Mouse (Mus musculus) limb, embryonic 11.5 days (tissue): ENCODE measurements around the gene Rorb. TPM values are rescaled to one million over a fixed set of nuclear protein-coding genes. Genes with fewer than 3 reads are reported as not detected.
A peak's percentile ranks its signal among the peaks of the same experiment; 100 is the strongest.

ENCODE experiments used
- ATAC-seq: fragments of 200-750 bp; cut with Nextera tagmentation; 2 replicates; pipeline ENCODE4 v1.8.0; 2017; ENCODE audit warnings: low read depth; ENCODE audit not compliant: insufficient number of reproducible peaks, low FRiP score, low TSS enrichment
- DNase-seq: peaks from one replicate; pipeline ENCODE4 v3.0.0-alpha.2; 2015; ENCODE audit warnings: low spot score
- H3K27ac ChIP-seq: fragments of 300-500 bp; sonication (generic); replicated peaks from 2 replicates; pipeline ENCODE4 v1.5.1; 2014; ENCODE audit warnings: low read depth, mild to moderate bottlenecking, low read length
- H3K27me3 ChIP-seq: fragments of 300-500 bp; sonication (generic); 2 replicates; pipeline ENCODE4 v1.6.1; 2014; ENCODE audit warnings: mild to moderate bottlenecking, low read length, mixed read lengths; ENCODE audit not compliant: control insufficient read depth, insufficient read depth
- H3K36me3 ChIP-seq: fragments of 300-500 bp; sonication (generic); 2 replicates; pipeline ENCODE4 v1.6.1; 2014; ENCODE audit warnings: mild to moderate bottlenecking, low read length, moderate library complexity, mixed read lengths; ENCODE audit not compliant: control insufficient read depth, insufficient read depth
- H3K4me1 ChIP-seq: fragments of 300-500 bp; sonication (generic); 2 replicates; pipeline ENCODE4 v1.6.1; 2014; ENCODE audit warnings: low read length, mixed read lengths; ENCODE audit not compliant: control insufficient read depth, insufficient read depth
- H3K4me2 ChIP-seq: fragments of 300-500 bp; sonication (generic); 2 replicates; pipeline ENCODE4 v1.6.1; 2014; ENCODE audit warnings: low read depth, mild to moderate bottlenecking, moderate library complexity; ENCODE audit not compliant: severe bottlenecking
- H3K4me3 ChIP-seq: fragments of 300-500 bp; sonication (generic); 2 replicates; pipeline ENCODE4 v1.5.1; 2014; ENCODE audit warnings: low read depth, low read length
- H3K9ac ChIP-seq: fragments of 300-500 bp; sonication (generic); 2 replicates; pipeline ENCODE4 v1.6.1; 2014; ENCODE audit warnings: mild to moderate bottlenecking, low read length
- H3K9me3 ChIP-seq: fragments of 300-500 bp; sonication (generic); 2 replicates; pipeline ENCODE4 v1.6.1; 2016; ENCODE audit warnings: low read length; ENCODE audit not compliant: control insufficient read depth
- WGBS: fragments of 180-500 bp; shearing (Covaris S2); extraction: QIAGEN DNeasy Blood & Tissue Kit; methylation state at CpG from one replicate; pipeline ENCODE4 v1.1.7; 2014; 5-methylcytosine and 5-hydroxymethylcytosine counted together
- polyA plus RNA-seq: library from polyadenylated mRNA; unstranded; fragments of >200 nt; fragmentation: Nextera tagmentation; extraction: Ambion mirVana; gene quantifications from 2 replicates; pipeline ENCODE4 v1.2.1, GENCODE M21; 2014

Gene Rorb
- polyA plus RNA-seq, 1 experiment from 2014 or later, result 0.51 TPM

DNA sequence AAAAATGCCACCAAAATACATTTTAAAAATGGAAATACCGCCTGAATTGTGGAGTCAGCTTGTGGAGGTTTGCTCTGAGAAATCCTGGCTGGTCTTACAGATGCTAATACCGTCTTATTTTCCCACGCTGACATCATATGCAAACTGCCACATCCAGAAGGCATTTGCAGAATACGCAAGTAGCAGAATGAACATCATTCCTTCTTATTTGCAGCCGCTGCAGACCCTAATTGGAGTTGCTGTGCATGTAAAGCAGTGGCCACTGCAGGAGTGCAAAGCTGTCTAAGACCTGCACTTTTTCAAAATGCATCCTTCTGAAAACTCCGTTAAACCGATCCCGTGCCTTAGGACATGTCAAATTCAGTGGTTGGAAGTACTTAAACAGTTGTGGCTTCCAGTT, 52.8 kb downstream of the Rorb start:
- Histone ChIP-seq H3K27me3 (no peaks in the 10 kb centered on the region), H3K4me3 (no peak overlapping the region), H3K4me2 (no peak overlapping the region), H3K9ac (no peak overlapping the region), H3K27ac (no peak overlapping the region), H3K36me3 (no peaks in the 10 kb centered on the region), H3K9me3 (no peaks in the 10 kb centered on the region), H3K4me1 (no peaks in the 10 kb centered on the region)
- DNase-seq (no peak), ATAC-seq (no peak)
- 83% methylated on average over 8 of the region's 8 CpGs for WGBS

DNA sequence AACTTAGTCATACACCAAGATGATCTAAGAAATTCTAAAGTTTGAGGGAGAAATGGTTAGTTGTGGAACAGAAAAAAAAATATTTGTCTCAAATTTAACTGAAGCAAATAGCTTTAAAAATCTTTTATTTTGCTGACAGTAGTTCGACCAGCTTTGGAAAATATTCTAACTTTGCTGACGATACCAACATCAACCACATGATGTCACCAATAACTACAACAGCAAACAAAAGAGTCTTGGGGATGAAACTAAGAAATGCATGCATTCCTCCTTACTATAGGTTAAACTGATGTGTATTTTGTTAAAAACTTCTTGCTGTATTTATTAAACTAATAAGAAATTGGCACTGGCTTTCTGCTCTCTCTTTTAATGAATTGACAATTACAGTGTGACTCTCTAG, 67.9 kb downstream of the Rorb start:
- DNase-seq, result no peak
- ATAC-seq, result no peak
- WGBS, result 50% methylated on average over 2 of the region's 2 CpGs
- Histone ChIP-seq H3K9ac (no peak overlapping the region), H3K9me3 (no peaks in the 10 kb centered on the region), H3K27me3 (no peaks in the 10 kb centered on the region), H3K4me1 (no peaks in the 10 kb centered on the region), H3K4me3 (no peak overlapping the region), H3K27ac (no peak overlapping the region), H3K4me2 (no peak overlapping the region), H3K36me3 (no peaks in the 10 kb centered on the region)

DNA sequence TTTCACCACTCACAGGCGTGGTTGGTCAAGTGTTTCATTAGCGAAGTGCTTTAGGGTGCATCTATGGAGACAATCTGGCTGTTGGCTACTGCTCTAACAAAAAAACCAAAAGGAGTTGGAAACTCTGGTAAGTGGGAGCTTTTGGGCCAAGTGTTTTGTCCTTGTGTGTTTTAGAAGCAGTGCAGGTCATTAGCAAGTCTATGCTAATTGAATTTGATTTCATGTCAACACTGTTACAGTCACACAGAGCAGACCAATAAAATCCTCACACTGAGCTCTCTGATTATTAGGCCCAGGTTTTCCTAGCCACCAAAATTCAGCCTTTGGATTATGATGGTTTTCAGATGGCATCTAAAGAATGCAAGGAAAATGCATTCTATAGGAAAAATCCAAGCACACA, 70.2 kb downstream of the Rorb start:
- no peak overlapping the region for H3K9ac ChIP-seq
- ATAC-seq (no peak), DNase-seq (no peak)
- no peaks in the 10 kb centered on the region for H3K4me1 ChIP-seq
- H3K9me3 ChIP-seq, result no peaks in the 10 kb centered on the region
- H3K4me3 ChIP-seq, result no peak overlapping the region
- no peaks in the 10 kb centered on the region for H3K36me3 ChIP-seq
- H3K27me3 ChIP-seq, result no peaks in the 10 kb centered on the region
- 29% methylated on average over 2 of the region's 2 CpGs for WGBS
- no peak overlapping the region for H3K27ac ChIP-seq
- no peak overlapping the region for H3K4me2 ChIP-seq

DNA sequence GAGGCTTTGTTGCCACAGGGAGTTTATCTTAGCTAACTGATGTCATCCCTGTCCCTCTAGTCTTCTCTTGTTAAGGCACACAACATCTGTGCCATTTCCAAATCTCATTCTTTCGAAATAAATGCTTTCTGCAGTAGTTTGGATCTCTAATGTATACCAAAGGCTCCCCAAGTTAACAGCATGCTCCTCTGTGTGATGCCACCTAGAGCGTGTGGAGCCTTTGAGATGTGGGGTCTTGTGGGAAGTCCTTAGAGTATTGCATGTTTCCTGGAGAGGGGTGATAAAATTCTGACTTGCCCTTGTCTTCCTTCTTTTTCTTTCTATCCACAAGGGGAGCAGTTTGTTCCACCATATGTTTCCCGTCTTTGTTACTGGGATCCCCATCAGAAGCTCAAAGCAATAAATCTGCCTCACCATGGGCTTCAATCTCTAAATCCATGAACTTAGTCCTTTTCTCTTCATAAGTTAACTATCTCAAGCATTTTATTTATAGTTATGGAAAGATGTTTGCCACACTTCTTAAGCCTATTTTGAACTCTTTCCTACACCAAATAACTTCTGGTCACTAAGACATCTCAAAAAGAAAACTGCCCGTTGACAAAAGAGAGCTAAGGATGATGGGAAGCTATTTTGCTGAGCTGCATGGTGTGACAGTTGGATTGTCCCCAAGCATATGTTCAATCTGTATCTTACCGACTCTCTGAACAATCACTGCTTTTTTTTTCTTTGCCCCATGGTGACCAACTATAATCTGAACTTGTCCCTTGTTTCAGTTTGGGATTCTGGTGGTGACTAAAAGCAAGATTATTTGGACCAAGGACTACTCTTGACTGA, 76.3 kb downstream of the Rorb start:
- H3K4me3 ChIP-seq, result no peak overlapping the region
- WGBS, result 78% methylated on average over 5 of the region's 5 CpGs
- H3K27me3 ChIP-seq, result no peaks in the 10 kb centered on the region
- no peaks in the 10 kb centered on the region for H3K4me1 ChIP-seq
- H3K27ac ChIP-seq, result no peak overlapping the region
- H3K9me3 ChIP-seq, result no peaks in the 10 kb centered on the region
- no peak for DNase-seq
- no peak for ATAC-seq
- no peaks in the 10 kb centered on the region for H3K36me3 ChIP-seq
- H3K4me2 ChIP-seq, result no peak overlapping the region
- no peak overlapping the region for H3K9ac ChIP-seq

DNA sequence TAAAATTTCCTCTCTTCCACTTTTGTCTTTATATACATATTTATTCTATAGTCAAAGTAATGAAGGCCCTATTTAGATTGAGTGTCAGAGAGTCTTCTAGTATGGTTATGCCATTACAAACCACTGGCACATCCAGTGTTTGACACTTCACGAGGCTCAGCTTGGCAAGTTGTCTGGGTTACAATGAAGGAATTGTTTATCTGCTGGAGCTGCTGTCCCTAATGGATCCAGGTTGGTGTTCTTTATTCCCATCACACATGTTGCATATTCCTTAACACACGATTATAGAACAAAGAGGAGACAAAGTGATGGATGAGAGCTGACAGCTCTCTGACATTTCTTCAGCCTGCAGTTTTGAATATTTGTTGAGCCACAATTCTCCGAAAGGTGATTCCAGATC, 77.0 kb downstream of the Rorb start:
- no peaks in the 10 kb centered on the region for H3K9me3 ChIP-seq
- 75% methylated on average over 3 of the region's 3 CpGs for WGBS
- H3K9ac ChIP-seq, result no peak overlapping the region
- ATAC-seq (no peak), DNase-seq (no peak)
- no peak overlapping the region for H3K4me2 ChIP-seq
- no peaks in the 10 kb centered on the region for H3K36me3 ChIP-seq
- H3K27ac ChIP-seq, result no peak overlapping the region
- H3K4me3 ChIP-seq, result no peak overlapping the region
- H3K27me3 ChIP-seq, result no peaks in the 10 kb centered on the region
- H3K4me1 ChIP-seq, result no peaks in the 10 kb centered on the region

DNA sequence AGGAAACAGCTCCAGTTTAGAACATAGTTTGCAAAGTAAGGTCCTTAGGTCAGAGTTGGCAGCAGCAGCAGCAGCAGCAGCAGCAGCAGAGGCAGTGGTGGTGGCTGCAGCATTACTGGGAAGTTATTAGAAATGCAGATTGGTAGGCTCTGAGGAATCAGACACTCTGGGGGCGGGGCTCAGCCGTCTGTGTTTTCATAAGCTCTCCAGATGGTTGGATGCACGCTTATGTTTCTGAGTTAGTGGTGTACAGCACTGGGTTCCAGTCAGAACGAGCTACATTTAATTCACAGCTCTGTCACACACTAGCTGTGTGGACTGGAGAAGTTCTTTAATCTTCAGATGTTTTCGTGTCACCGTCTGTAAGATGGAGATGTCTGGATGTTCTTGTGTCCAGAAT, 105.9 kb downstream of the Rorb start:
- no peak overlapping the region for H3K4me3 ChIP-seq
- DNase-seq (peak; percentile 40), ATAC-seq (0 out of 2 replicates have a peak, but pooled peaks have one; percentile 26)
- H3K27me3 ChIP-seq, result no peaks in the 10 kb centered on the region
- H3K36me3 ChIP-seq, result no peaks in the 10 kb centered on the region
- H3K4me2 ChIP-seq, result no peak overlapping the region
- no peak overlapping the region for H3K9ac ChIP-seq
- 50% methylated on average over 6 of the region's 6 CpGs for WGBS
- no peak overlapping the region for H3K27ac ChIP-seq
- H3K9me3 ChIP-seq, result no peaks in the 10 kb centered on the region
- peaks cover 2% of the 10 kb centered on the region; the same call in 1 of the 2 replicates for H3K4me1 ChIP-seq

DNA sequence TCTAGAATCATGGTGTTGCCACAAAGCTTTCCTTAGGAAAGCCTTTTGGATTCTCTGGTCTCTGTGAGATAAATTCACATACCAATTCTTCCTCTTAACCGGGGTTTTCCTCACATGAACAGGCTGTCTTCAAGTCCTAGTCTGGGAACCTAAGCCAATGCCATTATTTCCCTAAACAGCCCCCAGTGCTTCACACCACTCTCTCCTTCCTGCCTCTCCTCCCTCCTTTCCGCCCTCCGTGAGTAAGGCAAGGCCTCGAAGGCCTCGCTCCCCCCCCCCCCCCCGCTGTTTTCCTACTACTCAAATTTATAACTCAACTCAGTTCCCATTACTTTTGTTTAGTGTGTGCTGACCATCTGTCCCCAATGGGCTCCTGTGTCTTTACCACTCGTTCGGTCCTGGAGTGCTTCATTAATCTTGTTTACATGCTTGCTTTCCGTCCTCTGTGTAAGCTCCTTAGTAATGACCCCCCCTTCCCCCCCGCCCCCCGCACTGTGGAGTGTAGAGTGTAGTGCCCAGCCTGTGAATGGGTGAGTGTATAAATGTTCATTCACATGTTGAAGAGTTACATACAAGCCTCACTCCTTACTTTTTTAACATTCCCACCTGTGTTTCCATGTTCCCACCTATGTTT, 106.9 kb downstream of the Rorb start:
- ATAC-seq, result peak; percentile 65; the same call in 1 of the 2 replicates
- peak; percentile 24 for DNase-seq
- 24% methylated on average over 10 of the region's 11 CpGs for WGBS

DNA sequence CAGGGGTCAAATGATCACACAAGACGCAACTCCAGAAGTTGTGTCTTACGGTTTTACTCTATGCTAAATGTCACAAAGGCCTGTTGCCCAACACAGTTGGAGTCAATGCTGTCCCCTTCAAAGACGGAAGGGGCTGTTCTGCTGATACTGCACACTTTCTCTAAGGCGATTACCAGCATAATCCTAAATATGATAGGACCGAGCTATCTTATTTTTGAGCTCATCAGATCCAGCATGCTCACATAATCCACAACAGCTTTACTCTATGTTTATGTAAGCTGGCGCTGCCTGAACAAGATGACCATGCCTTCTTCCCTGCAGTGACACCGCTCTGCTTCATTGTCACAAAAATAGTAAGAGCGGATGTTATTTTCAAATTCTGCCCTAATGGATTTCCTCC, 112.0 kb downstream of the Rorb start:
- Histone ChIP-seq H3K9me3 (no peaks in the 10 kb centered on the region), H3K4me2 (no peak overlapping the region), H3K4me1 (no peaks in the 10 kb centered on the region), H3K36me3 (no peaks in the 10 kb centered on the region), H3K9ac (no peak overlapping the region), H3K4me3 (no peak overlapping the region), H3K27ac (no peak overlapping the region), H3K27me3 (no peaks in the 10 kb centered on the region)
- DNase-seq (no peak), ATAC-seq (no peak)
- 90% methylated on average over 8 of the region's 8 CpGs for WGBS

More for the DNA sequence above, 106.9 kb downstream of the Rorb start:
- peaks cover 2% of the 10 kb centered on the region; the same call in 1 of the 2 replicates for H3K4me1 ChIP-seq
- H3K4me3 ChIP-seq, result no peak overlapping the region
- H3K36me3 ChIP-seq, result no peaks in the 10 kb centered on the region
- no peaks in the 10 kb centered on the region for H3K9me3 ChIP-seq
- no peaks in the 10 kb centered on the region for H3K27me3 ChIP-seq
- H3K4me2 ChIP-seq, result no peak overlapping the region
- no peak overlapping the region for H3K9ac ChIP-seq
- H3K27ac ChIP-seq, result no peak overlapping the region
